Mouse (Mus musculus) T-helper 1 cell (primary cell): ENCODE results near the gene Fbxo33.
"Not testable (repeated sequence)": the region's sequence is repeated elsewhere in the genome, so short reads cannot be mapped to it uniquely, and the experiment has no call there.

Experiments used
- in situ Hi-C: fragments of 300-600 bp; cut with MboI, MseI; formaldehyde crosslinking; loops from one replicate; pipeline ENCODE4 v1.15.1; 2025; ENCODE audit warnings: high pct_unique_total_duplicates

The Fbxo33 gene

DNA sequence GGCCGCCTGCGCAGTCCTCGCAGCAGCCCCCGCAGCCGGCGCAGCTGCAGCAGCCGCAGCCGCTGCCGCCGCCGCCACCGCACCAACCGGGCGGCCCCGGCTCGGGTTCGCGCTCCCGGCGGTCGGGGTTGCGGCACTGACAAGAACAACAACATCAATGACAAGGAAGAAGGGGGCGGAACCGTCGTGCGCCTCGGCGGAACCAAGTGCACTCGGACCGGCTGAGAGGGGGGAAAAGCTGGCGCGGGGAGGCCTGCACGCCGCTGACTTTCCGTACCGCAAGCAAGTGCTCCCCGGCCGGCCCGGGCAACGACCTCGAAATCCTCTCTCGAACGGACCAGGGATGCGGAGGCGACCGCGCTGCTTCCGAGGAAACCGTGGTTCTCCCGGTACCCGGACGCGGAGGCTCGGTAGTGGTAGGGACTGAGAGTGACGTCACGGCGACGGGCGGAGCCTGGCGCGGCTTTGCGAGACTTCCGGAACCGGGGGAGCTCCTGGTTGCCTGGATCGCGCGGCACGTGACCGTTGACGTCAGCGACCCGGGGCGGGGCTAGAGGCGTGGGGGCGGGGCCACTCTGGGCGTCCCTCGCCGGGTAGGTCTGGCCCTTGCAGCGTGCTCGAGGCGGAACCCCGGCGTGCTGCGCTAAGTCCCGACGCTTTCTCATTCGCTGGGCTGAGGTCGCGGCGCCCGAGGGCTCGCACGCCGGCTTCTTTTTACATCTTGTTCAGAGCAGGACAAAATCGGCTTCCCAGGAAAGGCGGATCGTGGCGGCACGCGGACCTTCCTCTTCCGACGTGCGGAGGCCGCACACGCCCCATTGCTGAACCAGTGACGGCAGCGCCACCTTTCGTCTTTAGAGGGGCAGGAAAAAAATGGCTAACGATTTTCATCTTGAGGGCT lies at the start of gene Fbxo33:
Fbxo33 (minus strand) TSS at position 401 of the 901 bp plus-strand sequence.
- in situ Hi-C loops, result loop anchor here (10.0 to 25.0 kb wide), 2 partner anchors 165 to 1682 kb away; partner anchors contain the start of gene Foxa1

DNA sequence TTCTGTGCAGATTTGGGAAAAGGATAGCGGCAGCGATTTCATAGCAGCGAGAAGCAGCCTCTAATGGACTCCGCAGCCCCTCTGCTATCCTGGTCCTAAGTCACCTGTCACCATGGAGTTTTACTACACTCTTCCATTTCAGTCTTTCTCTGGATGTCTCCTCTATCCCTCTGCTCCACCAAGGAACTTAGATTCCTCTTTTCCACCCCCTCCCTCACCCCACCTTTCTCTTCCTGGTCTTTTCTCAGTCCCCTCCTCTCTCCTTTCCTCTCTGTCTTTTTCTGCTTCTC lies 46.4 kb upstream of the Fbxo33 start:
- in situ Hi-C loops, result loop anchor here (10.0 kb wide), 1 partner anchor 719 kb away; no protein-coding TSS in a partner anchor

DNA sequence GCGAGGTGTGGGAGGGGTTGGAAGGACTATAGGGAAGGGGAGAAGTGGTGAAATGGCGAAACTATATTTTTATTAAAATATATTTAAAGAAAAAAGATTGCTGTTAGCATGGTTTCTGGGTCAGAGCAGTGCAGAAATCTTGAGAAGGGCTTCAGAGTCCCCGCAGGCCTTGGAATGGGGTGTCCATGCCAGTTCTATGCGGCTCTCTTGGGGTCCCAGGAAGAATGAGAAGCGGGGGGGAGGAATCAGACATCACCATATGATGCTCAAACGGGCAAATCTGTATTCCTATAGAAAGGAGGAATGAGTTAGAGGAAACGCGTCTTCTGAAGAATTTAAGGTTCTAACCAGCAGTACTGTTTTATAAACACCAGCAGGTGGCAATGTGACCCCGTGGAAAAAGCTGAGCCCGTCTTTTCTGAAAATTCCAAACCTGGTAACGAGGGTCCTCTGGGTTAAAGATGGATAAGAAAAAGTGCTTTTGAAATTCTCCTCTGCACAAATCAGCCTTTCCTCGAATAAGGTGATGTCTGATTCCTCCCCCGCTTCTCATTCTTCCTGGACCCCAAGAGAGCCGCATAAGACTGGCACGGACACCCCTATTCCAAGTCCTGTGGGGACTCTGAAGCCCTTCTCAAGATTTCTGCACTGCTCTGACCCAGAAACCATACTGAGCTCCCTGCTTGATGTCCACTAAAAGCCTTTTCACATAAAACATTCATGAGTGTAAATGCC lies 45.8 kb upstream of the Fbxo33 start:
- in situ Hi-C loops, result loop anchor here (10.0 kb wide), 1 partner anchor 719 kb away; no protein-coding TSS in a partner anchor

DNA sequence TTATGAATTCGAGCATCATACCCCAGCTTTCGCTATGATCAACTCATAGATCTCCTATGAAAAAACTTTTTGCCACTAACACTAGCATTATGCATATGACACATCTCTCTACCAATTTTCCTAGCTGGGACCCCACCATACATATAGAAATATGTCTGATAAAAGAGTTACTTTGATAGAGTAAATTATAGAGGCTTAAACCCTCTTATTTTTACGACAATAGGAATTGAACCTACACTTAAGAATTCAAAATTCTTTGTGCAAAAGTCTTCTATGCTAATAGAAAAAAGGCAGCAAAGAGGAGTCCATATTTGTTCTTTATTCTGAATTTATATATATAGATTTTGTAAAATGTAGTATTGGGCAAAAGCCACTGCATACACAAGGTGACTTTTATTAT lies 43.3 kb upstream of the Fbxo33 start:
- in situ Hi-C loops, result loop anchor here (10.0 kb wide), 1 partner anchor 722 kb away; no protein-coding TSS in a partner anchor

DNA sequence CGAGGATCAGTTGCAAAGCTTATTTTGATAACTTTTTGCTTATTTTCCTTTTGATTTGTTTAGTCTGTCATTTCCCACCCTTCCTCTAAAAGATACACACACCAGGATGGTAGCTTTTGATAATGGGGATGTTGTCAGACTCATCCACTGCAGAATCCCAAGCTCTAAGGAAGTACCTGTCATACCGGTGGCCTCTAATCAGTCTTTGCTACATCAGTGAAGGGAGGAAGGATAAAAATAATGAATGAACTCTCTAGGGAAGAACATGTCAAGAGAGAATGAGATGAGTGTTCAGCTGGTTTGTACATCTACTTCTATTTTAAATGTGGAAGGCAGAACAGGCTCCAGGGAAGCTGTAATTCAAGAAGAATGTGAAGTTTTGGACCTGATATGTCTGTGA lies 41.3 kb upstream of the Fbxo33 start:
- in situ Hi-C loops, result loop anchor here (10.0 kb wide), 1 partner anchor 724 kb away; no protein-coding TSS in a partner anchor

DNA sequence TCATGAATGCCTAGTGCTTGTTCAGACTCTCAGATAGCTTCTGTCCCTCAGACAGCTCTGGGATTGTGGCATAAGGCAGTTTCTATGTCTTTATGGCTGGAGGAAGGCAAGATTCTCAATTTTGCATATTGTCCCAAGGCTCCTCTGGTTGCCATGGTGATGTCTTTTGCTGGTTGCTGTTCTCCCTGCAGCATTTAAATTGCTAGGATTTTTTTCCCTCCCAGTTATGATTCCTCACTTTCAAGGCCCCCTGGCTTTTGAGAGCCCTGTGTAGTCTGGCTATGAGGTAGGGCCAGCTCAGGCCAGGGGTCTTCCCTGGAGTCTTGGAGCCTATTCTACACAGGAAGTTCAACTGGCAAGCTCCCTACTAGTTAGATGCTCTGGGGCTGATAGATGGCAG lies 40.8 kb upstream of the Fbxo33 start:
- in situ Hi-C loops, result loop anchor here (10.0 kb wide), 1 partner anchor 724 kb away; no protein-coding TSS in a partner anchor

DNA sequence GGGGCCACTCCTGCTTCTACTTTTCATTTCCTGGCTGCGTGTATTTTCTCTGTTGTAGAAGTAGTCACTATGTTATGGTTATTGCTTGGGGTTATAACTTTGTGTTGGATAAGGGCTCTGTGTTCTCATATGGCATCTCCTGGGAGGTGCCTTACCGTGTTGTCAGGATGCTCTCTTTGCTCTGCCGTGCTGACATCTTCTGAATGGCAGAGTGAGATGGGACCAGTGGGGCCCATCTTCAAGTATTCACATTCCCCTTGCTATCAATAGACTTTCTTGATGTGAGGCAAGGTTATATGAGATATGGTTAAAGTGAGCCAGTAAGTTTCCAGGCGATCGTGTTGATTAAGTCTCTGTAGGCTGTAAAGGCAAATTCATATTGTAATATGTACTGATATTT lies 39.5 kb upstream of the Fbxo33 start:
- in situ Hi-C loops, result no loop called here

DNA sequence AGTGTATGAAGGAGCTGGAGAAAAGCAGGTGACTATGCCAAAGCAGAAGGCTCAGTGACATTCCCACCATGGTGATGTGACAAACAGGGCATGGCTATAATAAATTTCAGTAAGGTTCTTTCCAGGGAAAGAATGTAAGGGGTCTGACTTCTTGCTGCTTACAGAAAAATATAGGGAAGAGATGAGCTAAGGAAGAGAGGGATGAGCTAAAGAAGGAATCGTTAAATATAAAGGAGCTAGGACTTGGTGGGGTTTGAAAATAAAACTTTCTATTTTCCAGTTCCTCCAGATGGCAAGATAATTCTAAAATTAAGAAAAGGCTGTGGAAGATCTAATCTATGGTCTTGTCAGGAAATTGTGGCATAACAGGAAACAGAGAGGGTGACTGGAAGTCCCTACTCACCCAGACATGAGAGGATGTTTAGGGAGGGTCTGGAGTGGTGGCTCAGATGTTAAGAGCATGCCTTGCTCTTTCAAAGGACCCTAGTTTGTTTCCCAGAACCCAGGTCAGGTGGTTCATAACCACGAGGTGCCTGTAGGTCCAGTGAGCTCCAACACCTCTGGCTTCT lies 30.8 kb upstream of the Fbxo33 start:
- in situ Hi-C loops, result no loop called here

DNA sequence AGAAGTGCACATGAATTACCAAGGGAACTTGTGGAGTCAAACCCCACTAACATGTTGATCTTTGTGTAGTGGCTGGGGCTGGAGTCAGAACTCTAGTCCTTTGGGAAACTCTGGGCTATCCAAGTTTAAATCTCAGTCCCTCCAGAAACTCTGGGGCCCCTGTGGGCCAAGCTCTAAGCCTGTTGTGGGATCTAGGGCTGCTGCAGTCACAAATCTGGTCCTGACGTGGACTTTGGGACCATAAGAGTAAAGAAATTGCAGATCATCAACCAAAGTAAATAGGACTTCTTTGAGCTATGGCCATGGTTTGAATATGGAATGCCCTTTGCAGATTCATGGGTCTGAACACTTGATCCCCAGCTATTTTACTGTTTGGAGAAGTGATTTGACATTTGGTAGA lies 29.4 kb upstream of the Fbxo33 start:
- in situ Hi-C loops, result no loop called here

DNA sequence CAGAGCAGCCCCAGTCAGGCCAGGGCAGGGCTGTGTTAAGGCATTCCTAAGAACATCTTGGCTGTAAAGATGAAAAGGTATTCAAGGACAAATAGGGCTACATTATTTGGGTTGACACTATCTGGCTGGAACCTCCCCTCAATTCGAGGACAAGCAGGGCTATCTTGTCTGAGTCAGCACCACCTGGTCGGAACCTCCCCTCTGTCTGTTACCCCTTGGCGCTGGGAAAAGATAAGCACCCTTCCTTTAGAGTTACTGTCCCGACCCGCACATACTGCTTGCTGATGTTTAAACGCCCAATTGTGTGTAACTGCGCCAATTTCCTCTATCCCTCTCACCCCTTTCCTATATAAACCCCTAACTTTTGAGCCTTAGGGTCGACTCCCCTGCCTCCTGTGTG lies 21.5 kb upstream of the Fbxo33 start:
- in situ Hi-C loops, result not testable (repeated sequence)

DNA sequence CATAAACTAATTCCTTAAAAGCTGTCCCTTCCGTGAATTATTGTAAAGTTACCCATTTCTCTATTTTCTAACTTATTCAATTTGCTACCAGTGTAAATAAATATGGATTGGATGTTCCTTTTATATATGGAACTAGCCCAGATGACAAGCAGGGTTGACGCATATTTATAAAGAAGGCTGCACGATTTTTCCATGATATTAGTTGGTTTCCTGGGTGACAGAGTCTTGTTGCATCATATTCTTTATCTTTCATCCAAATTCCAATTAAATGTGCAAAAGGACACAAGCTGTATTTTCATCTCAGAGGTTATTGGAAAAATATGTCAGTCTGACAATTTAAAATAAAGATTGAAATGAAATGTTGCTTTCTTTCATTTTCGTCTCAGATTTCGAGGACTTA lies 18.9 kb upstream of the Fbxo33 start:
- in situ Hi-C loops, result no loop called here

DNA sequence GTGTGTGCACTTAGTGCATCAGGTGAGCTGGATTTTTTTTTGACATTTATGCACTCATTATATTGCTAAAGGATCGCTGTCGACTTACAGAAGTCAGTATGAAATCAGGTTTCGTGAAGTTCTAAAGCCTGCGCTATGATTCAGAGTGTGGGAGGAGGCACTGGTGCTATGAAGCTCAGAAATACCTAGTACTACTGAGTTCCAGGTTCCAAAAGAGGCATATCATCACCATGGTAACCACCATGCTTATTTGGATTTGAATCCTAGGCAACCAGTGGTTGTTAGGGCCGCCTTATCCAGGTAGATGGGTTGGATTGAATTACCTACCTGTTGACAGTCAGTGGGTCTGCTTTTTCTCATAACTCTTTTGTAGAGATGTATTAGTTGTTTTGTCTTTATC lies 8.9 kb upstream of the Fbxo33 start:
- in situ Hi-C loops, result no loop called here

DNA sequence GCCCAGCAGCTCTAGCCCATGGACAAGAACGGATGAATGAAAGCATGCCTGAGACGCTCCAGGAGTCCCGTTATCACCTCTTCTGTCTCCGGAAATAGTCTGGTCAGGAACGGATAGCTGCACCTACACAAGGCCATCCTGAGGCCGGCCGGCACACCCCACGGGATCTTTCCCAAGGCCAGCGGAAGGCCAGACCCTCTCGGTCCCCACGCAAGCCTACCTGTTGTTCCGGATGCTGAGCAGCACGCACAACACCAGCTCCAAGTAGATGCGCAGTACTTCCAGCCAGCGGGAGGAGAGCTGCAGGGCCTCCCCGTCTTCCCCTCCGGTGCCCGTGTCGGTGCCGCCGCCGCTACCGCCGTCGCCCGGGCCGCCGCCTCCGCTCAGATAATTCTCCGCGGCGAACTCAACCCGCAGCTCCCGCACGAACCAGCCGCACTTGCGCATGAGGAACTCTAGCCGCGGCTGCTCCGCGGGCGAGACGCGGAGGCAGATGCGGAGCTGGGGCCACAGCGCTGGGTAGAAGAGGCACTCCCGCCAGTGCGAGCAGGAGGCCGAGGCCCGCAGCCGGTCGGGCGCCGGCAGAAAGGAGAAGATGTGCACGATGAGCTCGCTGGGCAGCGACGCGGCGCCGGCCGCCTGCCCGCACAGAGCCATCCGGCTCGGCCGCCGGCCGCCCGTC lies 744 bp downstream of the Fbxo33 start:
- in situ Hi-C loops, result loop anchor here (10.0 to 25.0 kb wide), 2 partner anchors 164 to 1681 kb away; partner anchors contain the start of gene Foxa1

DNA sequence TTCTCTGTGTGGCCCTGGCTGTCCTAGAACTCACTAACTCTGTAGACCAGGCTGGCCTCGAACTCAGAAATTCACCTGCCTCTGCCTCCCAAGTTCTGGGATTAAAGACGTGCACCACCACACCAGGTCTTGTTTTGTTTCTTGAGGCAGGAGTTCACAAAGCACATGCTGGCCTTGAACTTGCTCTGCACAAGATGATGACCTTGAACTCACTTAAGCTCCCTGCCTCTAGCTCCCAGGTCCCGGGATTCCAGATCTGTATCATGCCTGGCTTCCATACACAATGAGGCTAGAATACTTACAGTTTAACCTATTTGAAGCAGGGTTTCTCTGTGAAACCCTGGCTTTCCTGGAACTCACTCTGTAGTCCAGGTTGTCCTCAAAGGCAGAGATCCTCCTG lies 2.2 kb downstream of the Fbxo33 start:
- in situ Hi-C loops, result loop anchor here (10.0 to 25.0 kb wide), 2 partner anchors 163 to 1680 kb away; partner anchors contain the start of gene Foxa1

DNA sequence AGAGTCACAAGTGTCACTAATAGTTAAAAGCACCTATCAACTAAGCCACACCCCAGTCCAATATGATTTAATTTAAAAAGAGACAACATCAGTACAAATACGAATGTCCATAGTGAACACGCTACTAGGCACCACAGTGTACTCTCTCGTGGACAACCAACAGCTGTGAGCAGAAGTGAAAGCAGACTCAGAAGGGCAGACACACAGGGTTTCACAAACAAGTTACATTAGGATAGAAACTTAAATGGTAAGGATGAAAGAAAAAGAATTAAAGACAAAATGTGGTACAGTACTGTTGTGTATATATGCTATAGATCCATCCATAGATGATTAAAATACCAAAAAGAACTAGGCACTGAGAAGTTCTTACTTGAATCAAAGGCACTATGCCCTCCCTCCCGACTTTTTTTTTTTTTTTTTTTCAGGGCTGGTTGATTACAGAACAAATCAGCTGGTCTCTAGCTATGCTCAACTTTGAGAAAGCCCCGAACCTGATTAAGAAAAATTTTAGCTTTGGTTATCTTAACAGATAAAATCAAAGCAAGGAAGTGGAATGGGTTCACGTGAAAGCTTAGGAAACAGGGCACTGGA lies 2.8 kb downstream of the Fbxo33 start:
- in situ Hi-C loops, result loop anchor here (10.0 to 25.0 kb wide), 2 partner anchors 162 to 1679 kb away; partner anchors contain the start of gene Foxa1

DNA sequence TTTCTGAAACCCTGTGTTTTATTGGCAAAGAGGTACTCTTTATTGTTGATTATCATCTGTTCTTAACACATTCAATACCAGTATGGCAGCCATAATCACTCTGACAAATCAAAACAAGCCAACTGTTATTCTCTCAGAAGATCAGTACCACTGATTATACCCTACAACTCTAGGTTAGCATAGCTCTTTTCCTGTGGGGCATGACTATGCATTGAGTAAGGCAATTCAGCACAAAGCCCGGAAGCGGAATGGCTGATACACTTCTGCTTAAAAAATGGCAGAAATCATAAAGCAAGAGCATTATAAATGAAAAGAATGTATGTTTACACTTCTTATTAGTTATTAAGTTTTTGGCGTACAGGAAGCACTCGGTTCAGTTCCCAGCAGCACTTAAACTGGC lies 3.3 kb downstream of the Fbxo33 start:
- in situ Hi-C loops, result loop anchor here (10.0 to 25.0 kb wide), 2 partner anchors 161 to 1679 kb away; partner anchors contain the start of gene Foxa1

DNA sequence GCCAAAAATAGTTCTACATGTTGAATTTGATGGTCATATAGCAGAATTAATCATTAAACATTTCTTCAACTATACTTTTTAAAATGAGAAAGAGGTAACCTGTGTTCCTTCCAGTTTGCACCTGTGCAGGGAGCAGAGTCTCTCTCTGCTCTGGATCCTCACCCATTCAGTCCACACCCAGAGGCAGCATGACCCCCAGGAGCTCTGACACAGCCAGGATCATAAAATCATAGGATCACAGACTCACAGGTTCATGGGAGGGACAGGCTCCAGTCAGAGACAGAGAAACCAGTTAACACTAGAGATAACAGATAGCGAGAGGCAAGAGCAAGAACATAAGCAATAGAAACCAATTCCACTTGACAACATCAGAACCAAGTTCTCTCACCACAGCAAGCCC lies 11.7 kb downstream of the Fbxo33 start:
- in situ Hi-C loops, result loop anchor here (10.0 to 25.0 kb wide), 2 partner anchors 53 to 1671 kb away; partner anchors contain the start of gene Foxa1

DNA sequence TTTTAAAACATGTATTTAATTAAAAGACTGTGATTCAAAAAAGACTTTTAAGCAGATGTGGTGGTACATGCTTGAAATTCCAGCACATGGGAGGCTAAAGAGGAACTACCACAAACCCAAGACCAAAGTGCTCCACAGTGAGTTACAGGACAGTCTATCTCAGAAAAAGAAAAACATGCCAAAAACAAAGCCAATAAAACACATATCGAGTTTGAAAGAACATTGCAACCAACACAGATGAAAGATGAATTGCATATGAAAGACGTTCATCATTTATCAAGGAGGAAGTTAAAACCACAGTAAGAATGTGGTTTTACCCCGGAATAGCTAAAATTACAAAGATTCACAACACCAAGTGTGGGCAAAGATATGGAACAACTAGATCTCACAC lies 12.5 kb downstream of the Fbxo33 start:
- in situ Hi-C loops, result loop anchor here (10.0 to 25.0 kb wide), 2 partner anchors 52 to 1670 kb away; partner anchors contain the start of gene Foxa1

DNA sequence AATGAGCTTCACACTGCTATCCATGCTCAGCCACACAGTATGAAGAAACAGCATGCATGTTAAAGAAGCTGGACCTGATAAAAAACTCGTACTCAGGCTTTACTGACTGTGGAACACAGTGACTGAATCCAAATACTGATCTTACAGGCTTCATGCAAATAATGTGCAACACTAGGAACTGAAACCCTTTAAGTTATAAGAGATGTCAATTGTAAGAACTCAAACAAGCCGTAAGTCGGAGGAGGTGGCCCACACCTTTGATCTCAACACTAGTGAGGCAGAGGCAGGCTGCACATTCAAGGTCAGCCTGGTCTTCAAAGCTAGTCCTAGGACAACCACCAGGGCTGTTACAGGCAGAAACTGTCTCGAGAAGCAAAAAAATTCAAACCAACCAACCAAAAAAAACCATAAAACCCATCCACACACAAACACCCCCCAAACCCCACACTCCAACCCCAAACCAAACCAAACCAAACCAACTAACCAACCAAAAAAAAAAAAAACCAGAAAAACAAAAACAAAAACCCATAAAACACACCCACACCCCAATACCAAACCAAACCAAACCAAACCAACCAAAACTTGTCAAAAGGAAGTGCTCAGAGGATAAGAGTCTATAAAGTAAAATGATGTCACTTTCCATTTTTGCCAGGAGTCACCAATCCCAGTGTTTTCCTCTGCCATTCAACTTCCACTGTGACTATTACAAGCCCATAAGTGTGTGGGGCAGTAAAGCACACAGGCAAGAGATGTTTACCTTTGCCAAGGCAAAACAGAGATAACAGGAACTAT lies 13.1 kb downstream of the Fbxo33 start:
- in situ Hi-C loops, result loop anchor here (10.0 to 25.0 kb wide), 2 partner anchors 52 to 1669 kb away; partner anchors contain the start of gene Foxa1

DNA sequence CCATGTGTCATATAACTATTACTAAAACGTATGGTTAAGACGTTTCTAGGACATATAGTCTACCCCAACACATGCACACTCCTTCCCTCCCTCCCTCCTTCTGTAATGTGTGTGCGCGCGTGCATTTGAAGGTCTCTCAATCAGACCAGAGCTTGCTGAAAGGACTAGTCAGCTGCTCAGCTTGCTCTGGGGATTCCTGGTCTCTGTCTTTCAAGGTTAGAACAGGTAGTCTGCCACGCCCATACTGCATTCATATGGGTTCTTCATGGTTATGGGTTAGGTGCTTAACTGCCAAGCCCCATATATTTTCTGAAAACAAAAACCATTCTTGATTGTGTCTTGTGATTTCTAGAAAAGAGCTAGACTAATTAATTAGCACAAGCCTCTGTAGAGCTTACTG lies 14.0 kb downstream of the Fbxo33 start:
- in situ Hi-C loops, result loop anchor here (10.0 to 25.0 kb wide), 2 partner anchors 51 to 1668 kb away; partner anchors contain the start of gene Foxa1
